Mouse (Mus musculus) layer of hippocampus, postnatal 14 days (tissue): ENCODE measurements at regions not wholly inside any gene's neighbourhood (a gene's known extent, or its start where the extent isn't known, plus 50 kb on each side); places are given as distances from the start of the nearest gene placed in this dataset.

Experiments used
- DNase-seq, 2 experiments: peaks; one replicate each; pipeline ENCODE4 v3.0.0; 2021 to 2022; ENCODE audit warnings: low spot score in 2 of 2, mixed read lengths in 1 of 2

DNA sequence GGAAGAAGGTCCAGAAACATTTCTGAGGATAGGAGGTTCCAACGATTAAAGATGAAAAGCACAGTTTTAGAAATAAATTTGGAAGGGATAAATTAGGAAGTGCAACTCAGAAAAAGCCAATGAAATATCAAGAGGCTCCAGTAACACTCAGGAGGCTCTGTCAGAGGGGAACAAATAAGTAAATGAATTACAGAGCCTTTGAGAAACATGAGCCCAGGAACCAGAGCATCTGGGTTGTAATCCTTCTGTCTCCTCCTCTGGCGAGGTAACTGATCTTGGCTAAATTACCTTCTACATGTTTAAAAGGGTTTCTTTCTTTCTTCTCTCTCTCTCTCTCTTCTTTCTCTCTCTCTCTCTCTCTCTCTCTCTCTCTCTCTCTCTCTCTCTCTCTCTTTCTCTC, 53.2 kb upstream of the Robo2 start:
- no peak for DNase-seq

DNA sequence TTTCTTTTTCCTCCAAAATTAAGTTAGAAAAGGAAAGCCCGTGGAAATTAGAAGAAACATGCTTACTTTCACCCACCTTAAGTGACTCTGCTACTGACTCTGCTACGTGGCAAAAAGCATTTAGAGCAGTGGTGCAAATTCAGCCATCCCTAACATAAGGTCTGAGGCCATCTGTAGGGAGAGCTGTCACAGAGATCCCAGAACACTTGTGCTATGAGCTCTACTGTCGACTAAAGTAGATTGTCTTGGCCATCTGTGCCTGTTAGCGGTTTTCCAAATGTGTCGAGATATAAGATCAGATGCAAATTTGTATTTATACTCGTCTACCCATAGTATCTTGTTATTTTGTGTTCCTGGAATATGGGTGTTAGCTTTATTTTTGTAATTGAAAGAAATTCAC, 52.7 kb upstream of the Robo2 start:
- DNase-seq = no peak

DNA sequence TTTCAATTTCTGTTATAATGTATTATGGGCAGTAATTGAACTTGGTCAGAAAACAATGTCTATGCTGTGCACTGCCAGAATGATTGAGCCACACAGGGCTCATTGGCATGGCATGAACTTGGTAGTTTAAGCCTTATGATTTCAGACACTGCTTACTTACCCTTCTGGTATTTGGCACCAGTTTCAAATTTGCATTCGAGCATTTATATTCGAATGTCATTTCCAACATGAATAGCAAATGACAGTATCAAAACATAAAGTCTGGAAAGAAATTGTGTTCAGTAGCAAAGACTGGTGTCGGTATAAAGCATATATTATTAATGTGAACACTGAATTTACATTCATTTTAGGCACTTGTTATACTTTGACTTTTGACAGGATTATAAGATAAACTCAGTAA, 50.8 kb upstream of the Robo2 start:
- DNase-seq = no peak
